Mouse (Mus musculus): ENCODE measurements around the gene Plcb1.

GRCm38 (mm10) chr2:134987978-134988377 lies 202.1 kb downstream of the Plcb1 start:
- TF ChIP-seq CTCF (IDR thresholded peaks at IDR 0.05; ENCODE audit: low read depth, low read length) (no peak), POLR2A (IDR thresholded peaks at IDR 0.05; ENCODE audit: borderline replicate concordance, low read depth, low read length) (no peak)
